Comparison of ENCODE assay signal across 17 mouse cellular contexts in the genomic region with DNA sequence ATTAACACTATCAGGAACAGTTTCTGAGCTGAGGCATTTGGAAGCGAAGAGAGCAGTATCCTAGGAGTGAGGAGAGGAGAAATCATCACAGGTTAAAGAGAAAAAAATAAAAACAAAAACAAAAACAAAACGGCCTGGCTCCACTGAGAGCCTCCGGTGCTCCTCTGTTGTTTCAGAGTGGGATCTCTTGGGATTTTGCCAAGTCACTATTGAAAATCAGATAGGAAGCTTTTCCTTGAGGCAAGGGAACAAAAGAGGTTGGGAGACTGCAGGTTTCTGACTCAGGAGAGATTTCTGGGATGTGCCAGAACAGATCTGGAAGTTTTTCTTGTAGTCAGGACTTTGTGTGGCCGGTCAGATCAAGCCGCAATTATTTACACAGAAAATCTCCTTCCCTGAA. TPM values are rescaled to one million over a fixed set of nuclear protein-coding genes. Genes with fewer than 3 reads are reported as not detected.
DNase-seq lines count a peak whose midpoint lies in the region; ATAC-seq lines count a peak whose summit lies in the region.
"Had no signal": no experiment of that assay in that cellular context is flagged by ENCODE, and none has a peak within 500 bp of the region (broad histone marks: within the 10 kb centered on the region; RNA-seq: fewer than 3 reads in every experiment).

No protein-coding gene starts in this region.

- H3K36me3 ChIP-seq in heart, embryonic 11.5 days (ENCODE audit: control insufficient read depth, insufficient read depth, low read length): no peaks in the 10 kb centered on the region
- no peaks in the 10 kb centered on the region for H3K36me3 ChIP-seq in heart, embryonic 10.5 days
- H3K36me3 ChIP-seq in midbrain, embryonic 14.5 days (ENCODE audit: control insufficient read depth, insufficient read depth, low read length): no peaks in the 10 kb centered on the region
- H3K36me3 ChIP-seq in midbrain, embryonic 10.5 days: no peaks in the 10 kb centered on the region
- H3K36me3 ChIP-seq in liver, embryonic 16.5 days (ENCODE audit: control insufficient read depth, insufficient read depth): peaks cover 34% of the 10 kb centered on the region
- H3K36me3 ChIP-seq: forebrain, embryonic 12.5 days; hindbrain, embryonic 15.5 days; limb, embryonic 13.5 days had no signal

- peaks cover 3% of the 10 kb centered on the region; the same call in 1 of the 2 replicates for H3K4me1 ChIP-seq in heart, embryonic 11.5 days (ENCODE audit: control insufficient read depth, insufficient read depth, low read length)
- H3K4me1 ChIP-seq in heart, embryonic 10.5 days: peaks cover 5% of the 10 kb centered on the region; the same call in 1 of the 2 replicates
- no peaks in the 10 kb centered on the region for H3K4me1 ChIP-seq in midbrain, embryonic 14.5 days (ENCODE audit: control insufficient read depth, insufficient read depth, low read length)
- no peaks in the 10 kb centered on the region for H3K4me1 ChIP-seq in midbrain, embryonic 10.5 days
- H3K4me1 ChIP-seq in liver, embryonic 16.5 days (ENCODE audit: control insufficient read depth, low read depth, low read length): peaks cover 31% of the 10 kb centered on the region
- H3K4me1 ChIP-seq: forebrain, embryonic 12.5 days; hindbrain, embryonic 15.5 days had no signal

- no peak for ATAC-seq in heart, embryonic 11.5 days (replicated peaks; ENCODE audit: insufficient number of reproducible peaks, low FRiP score, low TSS enrichment)
- no peak for ATAC-seq in midbrain, embryonic 14.5 days (ENCODE audit: low FRiP score, low TSS enrichment)
- no peak for ATAC-seq in liver, embryonic 16.5 days (ENCODE audit: low read depth)
- ATAC-seq in monocyte, adult 5-6 weeks (replicated peaks; ENCODE audit: insufficient number of reproducible peaks, low FRiP score, low TSS enrichment, poor library complexity, severe bottlenecking): no peak

- DNase-seq in heart, embryonic 10.5 days (ENCODE audit: low spot score): no peak
- DNase-seq in midbrain, embryonic 14.5 days: peak; percentile 20
- DNase-seq in midbrain, embryonic 10.5 days (ENCODE audit: low spot score): no peak
- peak; percentile 60 for DNase-seq in c-Kit-positive CD71-positive TER-119-positive erythroid progenitor cells, embryonic 14.5 days (ENCODE audit: low spot score)
- no peak for DNase-seq in urinary bladder, postnatal 25 days (ENCODE audit: low spot score)
- DNase-seq: adrenal gland, postnatal 10 days; cerebellum, postnatal 36 days; kidney, adult 9 months; right cerebral cortex, adult 18-20 months; thymus, postnatal 25 days had no signal

- no peaks in the 10 kb centered on the region for H3K27me3 ChIP-seq in heart, embryonic 11.5 days (ENCODE audit: control insufficient read depth, insufficient read depth, low read length)
- H3K27me3 ChIP-seq in heart, embryonic 10.5 days (ENCODE audit: insufficient read depth, poor library complexity, severe bottlenecking): no peaks in the 10 kb centered on the region
- no peaks in the 10 kb centered on the region for H3K27me3 ChIP-seq in midbrain, embryonic 14.5 days (ENCODE audit: control insufficient read depth, insufficient read depth, low read length)
- H3K27me3 ChIP-seq in midbrain, embryonic 10.5 days (ENCODE audit: low read depth, poor library complexity, severe bottlenecking): no peaks in the 10 kb centered on the region
- no peaks in the 10 kb centered on the region for H3K27me3 ChIP-seq in liver, embryonic 16.5 days (ENCODE audit: control insufficient read depth, insufficient read depth, low read depth, low read length)
- H3K27me3 ChIP-seq: forebrain, embryonic 12.5 days; hindbrain, embryonic 15.5 days; limb, embryonic 13.5 days had no signal

- H3K27ac ChIP-seq in heart, embryonic 11.5 days (ENCODE audit: low read depth, low read length): no peak overlapping the region
- H3K27ac ChIP-seq in heart, embryonic 10.5 days: no peak overlapping the region
- H3K27ac ChIP-seq in midbrain, embryonic 14.5 days (replicated peaks; ENCODE audit: low read depth, low read length): no peak overlapping the region
- no peak overlapping the region for H3K27ac ChIP-seq in midbrain, embryonic 10.5 days (replicated peaks)
- peak overlapping the region; percentile 96 for H3K27ac ChIP-seq in liver, embryonic 16.5 days (ENCODE audit: low read length)
- H3K27ac ChIP-seq: forebrain, embryonic 12.5 days; hindbrain, embryonic 15.5 days; limb, embryonic 13.5 days had no signal

- H3K4me3 ChIP-seq in heart, embryonic 11.5 days (ENCODE audit: low read depth, low read length): peak overlapping the region; percentile 24
- no peak overlapping the region; the same call in 1 of the 2 replicates for H3K4me3 ChIP-seq in heart, embryonic 10.5 days
- H3K4me3 ChIP-seq in midbrain, embryonic 14.5 days (replicated peaks; ENCODE audit: low read depth, low read length): no peak overlapping the region
- H3K4me3 ChIP-seq in midbrain, embryonic 10.5 days: no peak overlapping the region
- peak overlapping the region; percentile 82 for H3K4me3 ChIP-seq in liver, embryonic 16.5 days (ENCODE audit: low read depth, low read length)
- H3K4me3 ChIP-seq: forebrain, embryonic 12.5 days; hindbrain, embryonic 15.5 days; limb, embryonic 13.5 days had no signal

- H3K9ac ChIP-seq in heart, embryonic 11.5 days (ENCODE audit: low read depth, low read length): no peak overlapping the region
- no peak overlapping the region for H3K9ac ChIP-seq in midbrain, embryonic 14.5 days (replicated peaks; ENCODE audit: low read length)
- peak overlapping the region; percentile 88 for H3K9ac ChIP-seq in liver, embryonic 16.5 days (ENCODE audit: low read depth, low read length)
- H3K9ac ChIP-seq: forebrain, embryonic 12.5 days; hindbrain, embryonic 15.5 days; limb, embryonic 13.5 days had no signal

- H3K9me3 ChIP-seq in heart, embryonic 11.5 days (replicated peaks; ENCODE audit: control insufficient read depth, low read length): no peaks in the 10 kb centered on the region
- no peaks in the 10 kb centered on the region for H3K9me3 ChIP-seq in heart, embryonic 10.5 days
- no peaks in the 10 kb centered on the region for H3K9me3 ChIP-seq in midbrain, embryonic 14.5 days (ENCODE audit: control insufficient read depth, low read length)
- H3K9me3 ChIP-seq in midbrain, embryonic 10.5 days (replicated peaks): no peaks in the 10 kb centered on the region
- no peaks in the 10 kb centered on the region for H3K9me3 ChIP-seq in liver, embryonic 16.5 days (replicated peaks; ENCODE audit: control insufficient read depth, low read length)
- H3K9me3 ChIP-seq: forebrain, embryonic 12.5 days; hindbrain, embryonic 15.5 days; limb, embryonic 13.5 days had no signal

- 48% methylated on average over 5 of the region's 5 CpGs for WGBS in heart, embryonic 11.5 days (ENCODE audit: insufficient replicate concordance)
- WGBS in heart, embryonic 10.5 days: 43% methylated on average over 5 of the region's 5 CpGs
- WGBS in midbrain, embryonic 14.5 days: 42% methylated on average over 5 of the region's 5 CpGs
- 63% methylated on average over 5 of the region's 5 CpGs for WGBS in midbrain, embryonic 10.5 days
- WGBS in liver, embryonic 16.5 days (ENCODE audit: insufficient replicate concordance): 31% methylated on average over 5 of the region's 5 CpGs

- H3K4me2 ChIP-seq in heart, embryonic 11.5 days: peak overlapping the region; percentile 36
- H3K4me2 ChIP-seq in midbrain, embryonic 14.5 days (ENCODE audit: low read length): no peak overlapping the region
- H3K4me2 ChIP-seq in liver, embryonic 16.5 days (ENCODE audit: low read depth, low read length): peak overlapping the region; percentile 67; the same call in 1 of the 2 replicates
- H3K4me2 ChIP-seq: forebrain, embryonic 12.5 days; hindbrain, embryonic 15.5 days; limb, embryonic 13.5 days; midbrain, embryonic 11.5 days had no signal

RNA-seq across cellular contexts. Expression of a gene that starts 13.7 kb away (rescaled TPM):
- 1.8 and 4.6 TPM in 2 replicates for polyA plus RNA-seq in heart, embryonic 11.5 days (2014; fragmentation: Nextera tagmentation; extraction: Ambion mirVana)
- 2.3 and 2.9 TPM in 2 replicates for polyA plus RNA-seq in heart, embryonic 10.5 days (2016; fragmentation: Nextera tagmentation; extraction: Ambion mirVana)
- polyA plus RNA-seq in midbrain, embryonic 14.5 days (2014; fragmentation: Nextera tagmentation; extraction: Ambion mirVana): 0.34 and 0.58 TPM in 2 replicates
- 0.76 and 0.96 TPM in 2 replicates for polyA plus RNA-seq in midbrain, embryonic 10.5 days (2016; fragmentation: Nextera tagmentation; extraction: Ambion mirVana)
- polyA plus RNA-seq in liver, embryonic 16.5 days (2015; fragmentation: Nextera tagmentation; extraction: Ambion mirVana): 120 and 126 TPM in 2 replicates
- total RNA-seq in monocyte, adult 5-6 weeks (2017): 1.3 to 9.4 TPM (median 6.1 TPM) in 3 replicates

Comparison
In these comparisons a context has a peak if more than half of its experiments do, and no peak if none do; other contexts are left out.
1. H3K4me3 ChIP-seq: peak in heart, embryonic 11.5 days (single experiment) and liver, embryonic 16.5 days (single experiment); none in heart, embryonic 10.5 days (single experiment), midbrain, embryonic 14.5 days (single experiment) and midbrain, embryonic 10.5 days (single experiment).
2. DNase-seq: peak in midbrain, embryonic 14.5 days (single experiment) and c-Kit-positive CD71-positive TER-119-positive erythroid progenitor cells, embryonic 14.5 days (single experiment); none in heart, embryonic 10.5 days (single experiment), midbrain, embryonic 10.5 days (single experiment) and urinary bladder, postnatal 25 days (single experiment).
3. RNA of a gene that starts 13.7 kb away (polyA plus RNA-seq): 120 to 126 TPM in liver, embryonic 16.5 days; 1.8 to 4.6 TPM in heart, embryonic 11.5 days, 2.3 to 2.9 TPM in heart, embryonic 10.5 days, 0.76 to 0.96 TPM in midbrain, embryonic 10.5 days and 0.34 to 0.58 TPM in midbrain, embryonic 14.5 days; every median in the first group is over 10 times any median in the second.